Mouse (Mus musculus) neutrophil, adult 5-6 weeks (primary cell): ENCODE data around the gene Gm9821. TPM values are rescaled to one million over a fixed set of nuclear protein-coding genes. Genes with fewer than 3 reads are reported as not detected.

ENCODE experiments used
- ATAC-seq: fragments of 151-379, 151-347 bp; 2 replicates; pipeline ENCODE4 v1.8.0; 2017; ENCODE audit warnings: mild to moderate bottlenecking, moderate TSS enrichment; ENCODE audit not compliant: insufficient number of reproducible peaks, poor library complexity, low FRiP score, severe bottlenecking; ENCODE audit errors: extremely low read depth
- total RNA-seq: library from RNA; stranded (forward); fragments of 200-1000 nt; gene quantifications from 2 replicates; pipeline ENCODE4 v1.2.3, GENCODE M21; 2017

The Gm9821 gene
- total RNA-seq, 1 experiment from 2014 or later, result 0.35 TPM

- no peak for ATAC-seq
Measured at GRCm38 (mm10) chr2:91984906-91985525, 39.5 kb downstream of the Gm9821 start.

GRCm38 (mm10) chr2:91986071-91986470 is 40.6 kb downstream of the Gm9821 start:
- ATAC-seq, result peak; percentile 33; the same call in 1 of the 2 replicates

GRCm38 (mm10) chr2:91987542-91987941 is 42.0 kb downstream of the Gm9821 start:
- peak; percentile 53 for ATAC-seq

- no peak for ATAC-seq
Measured at GRCm38 (mm10) chr2:91989750-91990149, 44.2 kb downstream of the Gm9821 start.

GRCm38 (mm10) chr2:91993409-91993808 is 47.9 kb downstream of the Gm9821 start:
- no peak for ATAC-seq

- no peak for ATAC-seq
Measured at GRCm38 (mm10) chr2:91996006-91996405, 50.5 kb downstream of the Gm9821 start.

Other genes with a start within 250 kb of the Gm9821 start
- gene Atg13, start 235.1 kb upstream of the Gm9821 start, total RNA-seq, result 12.7 and 17.2 TPM in 2 replicates
- gene Harbi1, start 234.9 kb upstream of the Gm9821 start, total RNA-seq, result 11.5 and 11.8 TPM in 2 replicates
- 41.9 and 42.8 TPM in 2 replicates for gene Ambra1, start 215.6 kb upstream of the Gm9821 start, total RNA-seq
- gene Chrm4, start 18.5 kb upstream of the Gm9821 start, total RNA-seq, result not detected in 2 replicates
- gene Mdk, start 13.4 kb upstream of the Gm9821 start, total RNA-seq, result 1.1 and 1.3 TPM in 2 replicates
- 137 TPM in 2 replicates for gene Dgkz, start 30.2 kb downstream of the Gm9821 start, total RNA-seq
- 0.23 and 0.25 TPM in 2 replicates for gene Creb3l1, start 78.8 kb downstream of the Gm9821 start, total RNA-seq
- 213 and 241 TPM in 2 replicates for gene Phf21a, start 147.4 kb downstream of the Gm9821 start, total RNA-seq